Mouse (Mus musculus) cerebellum, adult 2 months (tissue): ENCODE measurements around the gene Fam118a.

ENCODE experiments used
- CTCF ChIP-seq: fragments of 200-500 bp; IDR thresholded peaks from 2 replicates; pipeline ENCODE4 v1.5.1; 2011; ENCODE audit warnings: low read depth, mild to moderate bottlenecking, control low read depth, low read length, moderate library complexity, borderline replicate concordance; ENCODE audit not compliant: insufficient read depth
- POLR2A ChIP-seq: fragments of 200-500 bp; IDR thresholded peaks from 2 replicates; pipeline ENCODE4 v1.6.1; 2011; ENCODE audit warnings: low read length, control low read depth, borderline replicate concordance; ENCODE audit not compliant: insufficient read depth

DNA sequence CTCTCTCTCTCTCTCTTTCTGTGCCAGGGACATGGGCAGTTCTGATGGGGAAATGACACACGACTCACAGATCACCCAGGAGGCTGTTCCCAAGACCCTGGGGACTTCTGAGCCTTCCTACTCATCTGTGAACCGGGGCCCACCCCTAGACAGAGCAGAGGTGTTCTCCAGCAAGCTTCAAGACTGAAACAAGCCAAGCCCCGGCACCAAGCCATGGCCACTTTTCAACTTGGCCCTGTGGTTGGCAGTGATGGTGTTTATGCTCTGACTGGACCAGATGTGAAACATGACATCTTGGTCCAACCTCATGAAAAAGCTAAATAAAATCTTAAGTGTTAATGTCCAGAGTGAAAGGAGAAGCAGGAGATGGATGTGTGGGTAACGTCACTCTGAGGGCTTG lies 6.5 kb upstream of the Fam118a start:
- TF ChIP-seq CTCF = no peak
- no peak for TF ChIP-seq POLR2A
